Mouse (Mus musculus): ENCODE results near the gene Dynlt1b.
"Not testable (repeated sequence)": the region's sequence is repeated elsewhere in the genome, so short reads cannot be mapped to it uniquely, and the experiment has no call there.

Gene Dynlt1b

GRCm38 (mm10) chr17:6422805-6423204 lies 7.1 kb upstream of the Dynlt1b start:
- DNase-seq (ENCODE audit: low read depth), result not testable (repeated sequence)

- not testable (repeated sequence) for DNase-seq (ENCODE audit: low read depth)
Observed at GRCm38 (mm10) chr17:6424294-6424980, 5.5 kb upstream of the Dynlt1b start.

GRCm38 (mm10) chr17:6425325-6425724 lies 4.6 kb upstream of the Dynlt1b start:
- not testable (repeated sequence) for DNase-seq (ENCODE audit: low read depth)

DNA sequence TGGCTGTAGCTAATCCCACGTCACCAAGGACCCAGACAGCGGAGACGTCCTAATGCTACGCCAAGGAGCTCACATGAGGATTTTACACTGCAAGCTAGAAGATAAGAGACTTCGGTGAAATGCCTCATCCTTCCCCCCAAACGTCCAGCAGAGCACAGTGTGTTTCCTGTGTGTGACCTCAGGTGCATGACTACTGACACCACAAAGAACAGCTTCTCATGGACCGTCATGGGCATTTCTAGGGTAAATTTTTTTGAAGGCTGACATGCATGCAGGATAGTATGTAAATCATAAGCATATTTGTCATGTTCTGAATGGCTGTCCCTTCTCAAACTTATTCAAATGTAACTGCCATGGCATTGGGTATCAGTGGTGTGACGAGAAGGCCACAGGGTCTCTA lies 3.0 kb upstream of the Dynlt1b start:
- DNase-seq (ENCODE audit: low read depth), result peak; percentile 51

DNA sequence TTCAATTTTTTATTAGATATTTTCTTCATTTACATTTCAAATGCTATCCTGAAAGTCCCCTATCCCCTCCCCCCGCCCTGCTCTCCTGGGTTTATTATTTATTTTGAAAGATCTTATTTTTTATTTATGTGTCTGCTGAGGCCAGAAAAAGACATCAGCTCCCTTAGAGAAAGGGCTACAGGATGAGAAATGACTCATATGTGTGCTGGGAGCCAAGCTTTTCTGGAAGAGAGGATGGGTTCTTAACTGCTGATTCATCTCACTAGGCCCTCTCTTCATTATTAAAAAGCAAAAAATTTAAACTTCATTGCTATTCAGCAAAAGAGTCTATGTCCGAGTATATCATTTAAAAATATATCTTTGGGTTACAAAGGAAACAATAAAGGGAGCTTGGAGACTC lies 986 bp upstream of the Dynlt1b start:
- DNase-seq (ENCODE audit: low read depth), result peak; percentile 24

- DNase-seq (ENCODE audit: low read depth), result not testable (repeated sequence)
Observed at GRCm38 (mm10) chr17:6430410-6431001, 594 bp downstream of the Dynlt1b start.

GRCm38 (mm10) chr17:6432456-6432855 lies 2.5 kb downstream of the Dynlt1b start:
- DNase-seq (ENCODE audit: low read depth), result peak; percentile 31

DNA sequence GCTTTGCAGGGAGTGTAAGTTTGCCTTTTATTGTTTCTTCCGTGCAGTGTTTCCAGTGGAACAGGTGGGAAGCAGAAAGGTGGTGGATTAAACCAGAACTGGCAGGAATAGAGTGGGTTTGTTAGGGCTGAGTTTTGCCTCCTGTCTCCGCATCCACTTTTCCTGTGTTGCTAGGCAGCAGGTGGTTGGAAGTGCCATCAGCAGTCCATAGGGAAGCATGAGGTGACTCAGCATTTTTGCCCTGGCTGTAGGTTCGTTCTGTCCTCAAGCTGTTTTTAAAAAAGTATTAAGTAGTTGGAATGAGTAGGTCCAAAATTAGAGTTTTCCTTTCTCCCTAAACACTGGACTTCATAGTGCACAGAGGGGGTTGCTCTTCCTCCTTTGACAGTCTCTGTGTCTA lies 3.8 kb downstream of the Dynlt1b start:
- not testable (repeated sequence) for DNase-seq (ENCODE audit: low read depth)

DNA sequence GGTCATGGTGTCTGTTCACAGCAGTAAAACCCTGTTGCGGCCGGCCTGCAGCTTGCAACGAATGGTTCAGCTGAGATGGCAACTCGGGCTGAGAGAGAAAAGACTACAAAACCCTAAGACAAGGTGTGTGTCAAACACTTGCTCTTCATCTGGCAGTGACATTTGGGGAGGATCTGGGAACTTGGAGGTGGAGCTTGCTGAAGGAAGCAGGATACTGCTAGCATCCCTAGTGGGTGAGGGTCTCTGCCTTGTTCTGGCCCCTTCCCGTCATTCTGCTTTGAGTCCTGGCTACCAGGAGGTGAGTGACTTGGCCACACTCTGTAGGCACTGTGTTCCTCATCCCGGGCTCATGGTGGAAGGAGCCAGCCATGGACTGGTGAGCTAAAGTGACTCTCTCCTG lies 8.2 kb downstream of the Dynlt1b start:
- not testable (repeated sequence) for DNase-seq (ENCODE audit: low read depth)

- not testable (repeated sequence) for DNase-seq (ENCODE audit: low read depth)
Observed at GRCm38 (mm10) chr17:6439913-6440312, 10.0 kb downstream of the Dynlt1b start.

GRCm38 (mm10) chr17:6440493-6441077 lies 10.7 kb downstream of the Dynlt1b start:
- DNase-seq (ENCODE audit: low read depth), result not testable (repeated sequence)

- not testable (repeated sequence) for DNase-seq (ENCODE audit: low read depth)
Observed at GRCm38 (mm10) chr17:6441254-6441653, 11.3 kb downstream of the Dynlt1b start.

- DNase-seq (ENCODE audit: low read depth), result not testable (repeated sequence)
Observed at GRCm38 (mm10) chr17:6442513-6442912, 12.6 kb downstream of the Dynlt1b start.

DNA sequence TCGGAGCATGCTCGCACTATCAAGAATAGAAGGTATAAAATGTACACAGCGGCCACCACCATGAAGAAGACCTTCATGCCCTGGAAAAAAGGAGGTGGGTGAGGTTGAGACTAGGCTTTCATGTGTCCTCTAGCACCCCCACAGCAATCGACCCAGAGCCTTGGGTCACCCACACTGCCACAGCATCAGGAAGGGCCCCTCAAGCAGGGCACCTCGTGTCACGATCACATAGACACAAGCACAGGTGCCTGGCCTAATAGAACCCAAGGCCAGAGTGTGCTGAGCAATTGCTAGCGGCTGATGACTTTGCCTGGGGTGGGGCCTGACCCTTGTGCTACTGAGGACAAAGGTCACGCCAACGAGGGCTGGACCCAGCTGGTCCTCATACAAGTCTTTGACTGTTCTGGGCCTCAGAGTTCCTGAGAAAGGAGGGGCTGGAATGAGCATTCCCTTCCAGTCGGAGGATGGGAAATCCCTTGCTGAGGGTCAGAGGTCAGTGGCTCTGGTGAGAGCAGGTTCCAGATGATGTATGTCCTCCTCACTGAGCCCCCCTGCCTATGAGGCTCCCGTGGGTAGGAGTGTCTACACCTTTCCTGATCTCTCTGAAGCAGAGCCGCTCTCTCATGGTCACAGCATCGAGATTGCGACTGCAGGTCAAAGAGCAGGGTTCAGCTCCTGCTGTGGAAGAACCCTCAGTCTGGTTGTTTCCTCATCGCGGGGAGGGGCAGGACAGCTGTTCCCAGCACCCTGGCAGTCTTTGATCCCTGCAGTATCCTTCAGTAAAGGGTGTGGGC lies 16.1 kb downstream of the Dynlt1b start:
- not testable (repeated sequence) for DNase-seq (ENCODE audit: low read depth)

DNA sequence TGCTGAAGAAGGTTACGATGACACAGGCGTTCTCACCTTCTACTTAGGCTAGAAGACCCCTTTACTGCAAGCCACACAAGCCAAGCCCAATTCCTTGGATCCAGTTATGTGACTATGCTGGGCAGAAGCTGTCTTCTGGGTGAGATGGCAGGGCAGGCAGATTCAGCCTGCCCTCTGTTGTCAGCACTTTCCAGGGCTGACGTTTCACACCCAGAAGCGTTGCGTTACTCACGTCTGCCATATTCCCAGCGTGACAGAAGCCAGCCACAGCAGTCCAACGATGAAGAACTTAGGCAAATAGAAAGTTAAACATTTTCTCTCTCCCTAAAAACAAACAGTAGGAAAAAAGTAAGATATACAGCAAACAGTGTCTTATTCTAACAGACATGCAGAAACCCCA lies 18.4 kb downstream of the Dynlt1b start:
- DNase-seq (ENCODE audit: low read depth), result not testable (repeated sequence)

DNA sequence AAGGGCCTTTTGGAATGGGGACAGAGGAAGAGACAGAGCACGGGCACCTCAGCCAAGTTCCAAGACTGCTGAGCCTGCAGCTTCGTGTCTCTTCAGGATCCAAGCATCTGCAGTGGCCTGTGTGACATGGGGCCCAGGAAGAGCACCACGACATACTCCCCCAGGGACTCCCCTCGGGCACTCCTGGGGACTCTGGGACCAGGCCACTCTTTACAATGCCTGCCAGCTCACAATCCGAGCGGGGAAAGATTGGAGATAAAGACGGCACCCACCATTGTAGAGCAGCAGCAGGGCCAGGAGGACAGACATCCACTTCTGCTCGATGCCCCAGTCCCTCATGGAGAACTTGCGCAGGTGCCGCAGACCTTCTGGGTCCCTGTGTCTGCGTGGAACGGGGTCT lies 19.3 kb downstream of the Dynlt1b start:
- DNase-seq (ENCODE audit: low read depth), result not testable (repeated sequence)

DNA sequence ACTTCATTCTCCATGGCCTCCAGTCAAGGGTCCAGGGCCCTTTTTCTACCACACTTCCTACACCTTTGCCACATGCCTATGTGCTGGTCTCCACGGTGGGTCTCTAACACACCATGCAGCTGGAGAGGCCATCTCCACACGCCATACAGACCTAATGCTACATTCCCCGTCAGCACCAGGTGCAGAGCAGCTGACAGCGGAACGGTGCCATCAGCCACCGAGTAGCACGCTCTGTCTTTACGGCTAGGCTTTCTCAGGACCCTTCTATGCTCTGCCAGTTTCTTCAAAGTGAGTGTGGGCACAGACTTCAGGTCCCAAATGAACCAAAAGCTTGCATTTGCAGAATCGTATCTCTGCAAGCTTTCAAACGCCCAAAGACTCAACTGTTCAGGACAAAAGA lies 21.3 kb downstream of the Dynlt1b start:
- DNase-seq (ENCODE audit: low read depth), result not testable (repeated sequence)

DNA sequence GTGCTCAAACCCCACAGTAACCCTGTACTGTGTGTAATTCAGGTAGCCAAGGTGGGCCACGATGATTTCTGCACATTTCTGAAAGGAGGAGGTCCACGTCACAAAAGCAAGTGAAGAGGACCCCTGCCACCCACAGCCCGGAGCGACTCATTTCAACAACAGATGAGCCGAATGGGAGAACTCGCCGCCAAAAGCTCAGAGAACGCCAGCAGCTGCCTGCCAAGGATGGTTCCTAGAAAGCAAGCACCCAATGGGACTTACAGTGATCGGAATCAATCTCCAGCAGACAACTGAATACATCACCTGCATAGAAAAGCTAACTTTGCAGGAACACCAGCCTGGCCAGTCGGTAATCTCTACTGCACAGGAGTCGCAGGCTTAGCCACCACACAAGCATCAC lies 22.8 kb downstream of the Dynlt1b start:
- DNase-seq (ENCODE audit: low read depth), result not testable (repeated sequence)

- DNase-seq (ENCODE audit: low read depth), result not testable (repeated sequence)
Observed at GRCm38 (mm10) chr17:6454703-6455102, 24.8 kb downstream of the Dynlt1b start.

DNA sequence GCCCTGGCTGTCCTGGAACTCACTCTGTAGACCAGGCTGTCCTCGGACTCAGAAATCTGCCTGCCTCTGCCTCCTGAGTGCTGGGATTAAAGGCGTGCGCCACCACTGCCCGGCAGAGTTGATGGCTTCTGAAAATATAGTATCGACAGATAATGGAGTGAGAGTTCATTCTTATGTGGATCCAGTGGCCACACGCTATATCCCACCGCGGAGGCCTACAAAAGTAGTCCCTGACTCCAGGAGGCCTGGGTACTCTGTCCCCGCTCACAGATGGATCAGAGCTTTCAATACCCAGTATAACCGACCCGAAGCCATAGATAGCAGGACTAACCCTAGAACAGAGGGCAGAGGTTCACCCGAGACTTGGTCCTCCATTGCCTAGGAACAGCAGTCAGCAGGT lies 26.0 kb downstream of the Dynlt1b start:
- DNase-seq (ENCODE audit: low read depth), result not testable (repeated sequence)

- DNase-seq (ENCODE audit: low read depth), result not testable (repeated sequence)
Observed at GRCm38 (mm10) chr17:6456614-6457402, 26.9 kb downstream of the Dynlt1b start.
